Mouse (Mus musculus) heart, embryonic 14.5 days (tissue): ENCODE measurements at regions not wholly inside any gene's neighbourhood (a gene's known extent, or its start where the extent isn't known, plus 50 kb on each side); places are given as distances from the start of the nearest gene placed in this dataset.
"Not testable (repeated sequence)": the region's sequence is repeated elsewhere in the genome, so short reads cannot be mapped to it uniquely, and the experiment has no call there.

Experiments
- ATAC-seq: fragments of 200-750 bp; cut with Nextera tagmentation; 2 replicates; pipeline ENCODE4 v1.8.0; 2017; ENCODE audit warnings: low read depth, moderate TSS enrichment; ENCODE audit not compliant: insufficient number of reproducible peaks, insufficient read depth, low FRiP score
- H3K27ac ChIP-seq, 2 experiments: fragments of 200-500 bp in 1 of 2; fragments of 300-500 bp in 1 of 2; sonication (generic) in 1 of 2; replicated peaks in 1 of 2; 2 replicates each; pipeline ENCODE4 v1.5.1; 2012 to 2014; ENCODE audit warnings: low read depth in 2 of 2, low read length in 2 of 2, control low read depth in 1 of 2, mild to moderate bottlenecking in 1 of 2, mixed read lengths in 1 of 2; ENCODE audit not compliant: control insufficient read depth in 1 of 2, insufficient read depth in 1 of 2
- H3K27me3 ChIP-seq: fragments of 300-500 bp; sonication (generic); 2 replicates; pipeline ENCODE4 v1.6.1; 2014; ENCODE audit warnings: mild to moderate bottlenecking, low read length, control low read depth; ENCODE audit not compliant: control insufficient read depth, insufficient read depth
- H3K36me3 ChIP-seq: fragments of 300-500 bp; sonication (generic); 2 replicates; pipeline ENCODE4 v1.6.1; 2014; ENCODE audit warnings: mild to moderate bottlenecking, control low read depth, low read length, mixed read lengths; ENCODE audit not compliant: control insufficient read depth, insufficient read depth
- H3K4me1 ChIP-seq, 2 experiments: fragments of 200-500 bp in 1 of 2; fragments of 300-500 bp in 1 of 2; sonication (generic) in 1 of 2; 2 replicates each; pipeline ENCODE4 v1.6.1; 2012 to 2014; ENCODE audit warnings: low read length in 2 of 2, control low read depth in 1 of 2, mixed read lengths in 1 of 2; ENCODE audit not compliant: control insufficient read depth in 2 of 2, insufficient read depth in 2 of 2
- H3K4me2 ChIP-seq: fragments of 300-500 bp; sonication (generic); 2 replicates; pipeline ENCODE4 v1.6.1; 2014; ENCODE audit warnings: mild to moderate bottlenecking, low read length
- H3K4me3 ChIP-seq, 2 experiments: fragments of 200-500 bp in 1 of 2; fragments of 300-500 bp in 1 of 2; sonication (generic) in 1 of 2; 2 replicates each; pipeline ENCODE4 v1.5.1; 2012 to 2014; ENCODE audit warnings: low read length in 2 of 2, mild to moderate bottlenecking in 2 of 2, control low read depth in 1 of 2, low read depth in 1 of 2, moderate library complexity in 1 of 2; ENCODE audit not compliant: control insufficient read depth in 1 of 2, insufficient read depth in 1 of 2
- H3K9ac ChIP-seq: fragments of 300-500 bp; sonication (generic); 2 replicates; pipeline ENCODE4 v1.6.1; 2014; ENCODE audit warnings: mild to moderate bottlenecking, low read length
- H3K9me3 ChIP-seq: fragments of 300-500 bp; sonication (generic); 2 replicates; pipeline ENCODE4 v1.6.1; 2016; ENCODE audit warnings: low read length, control low read depth; ENCODE audit not compliant: control insufficient read depth
- WGBS: fragments of 180-500 bp; shearing (Covaris S2); extraction: QIAGEN DNeasy Blood & Tissue Kit; methylation state at CpG from one replicate; pipeline ENCODE4 v1.1.7; 2014; 5-methylcytosine and 5-hydroxymethylcytosine counted together

DNA sequence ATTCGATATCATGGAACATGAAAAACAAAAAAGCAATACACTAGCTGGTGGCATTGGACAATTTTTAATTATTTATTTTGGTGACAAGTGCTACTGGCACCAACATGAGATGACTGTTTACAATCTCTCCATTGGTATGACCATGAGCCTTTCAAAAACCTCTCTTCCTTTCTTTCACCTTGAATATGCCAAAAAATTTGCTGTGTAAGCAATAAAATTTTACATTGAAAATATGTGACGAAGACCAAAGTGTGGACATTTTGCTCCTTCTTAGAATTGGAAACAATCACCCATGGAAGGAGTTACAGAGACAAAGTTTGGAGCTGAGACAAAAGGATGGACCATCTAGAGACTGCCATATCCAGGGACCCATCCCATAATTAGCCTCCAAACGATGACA lies 83.4 kb upstream of the Gm49339 start:
- H3K4me2 ChIP-seq, H3K27me3 ChIP-seq, H3K4me3 ChIP-seq, H3K36me3 ChIP-seq, H3K9ac ChIP-seq, H3K27ac ChIP-seq, H3K9me3 ChIP-seq, H3K4me1 ChIP-seq, ATAC-seq: not testable (repeated sequence)
- 70% methylated on average over 3 of the region's 3 CpGs for WGBS

DNA sequence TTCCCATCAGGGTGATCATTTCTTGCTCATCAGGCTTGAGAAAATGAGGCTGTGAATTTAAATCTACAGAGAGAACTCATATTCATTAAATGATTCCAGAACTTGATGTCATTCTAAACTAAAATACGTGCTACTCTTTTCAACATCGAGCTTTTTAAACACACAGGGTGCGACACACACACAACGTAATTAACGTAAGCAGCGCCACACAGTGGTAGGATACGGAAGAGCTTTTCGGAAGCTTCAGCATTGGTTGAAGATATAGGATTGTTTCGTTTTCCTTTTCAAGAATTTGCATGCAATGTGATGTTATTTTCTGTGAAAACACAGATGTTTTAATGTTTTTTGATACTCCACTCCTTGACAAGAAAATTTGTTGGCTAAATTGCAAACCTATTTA lies 75.3 kb upstream of the Gm49339 start:
- no peak for ATAC-seq
- H3K27me3 ChIP-seq, result no peaks in the 10 kb centered on the region
- no peaks in the 10 kb centered on the region for H3K4me1 ChIP-seq
- no peak overlapping the region for H3K27ac ChIP-seq
- peak overlapping the region; percentile 39 for H3K4me2 ChIP-seq
- no peak overlapping the region for H3K4me3 ChIP-seq
- 6% methylated on average over 9 of the region's 9 CpGs for whole genome bisulfite sequencing
- H3K36me3 ChIP-seq, result no peaks in the 10 kb centered on the region
- H3K9ac ChIP-seq, result no peak overlapping the region
- H3K9me3 ChIP-seq, result no peaks in the 10 kb centered on the region

DNA sequence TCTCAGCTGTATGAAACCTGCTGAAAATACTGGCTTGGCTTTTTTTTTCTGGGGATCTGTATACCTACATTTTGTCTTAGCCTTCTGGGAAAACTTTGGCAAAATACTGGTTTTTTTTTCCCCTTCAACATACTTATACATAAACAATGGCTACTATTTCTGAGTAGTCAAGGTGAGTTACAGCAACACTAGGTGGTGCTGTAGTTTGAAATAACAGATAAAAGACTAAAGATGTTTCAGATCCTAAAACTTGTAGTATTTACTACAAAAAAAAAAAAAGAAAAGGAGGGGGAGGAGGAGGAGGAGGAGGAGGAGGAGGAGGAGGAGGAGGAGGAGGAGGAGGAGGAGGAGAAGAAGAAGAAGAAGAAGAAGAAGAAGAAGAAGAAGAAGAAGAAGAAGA lies 67.6 kb upstream of the Gm49339 start:
- no peak overlapping the region for H3K9ac ChIP-seq
- no peaks in the 10 kb centered on the region for H3K36me3 ChIP-seq
- ATAC-seq, result no peak
- no peak overlapping the region for H3K4me2 ChIP-seq
- H3K27me3 ChIP-seq, result no peaks in the 10 kb centered on the region
- H3K4me1 ChIP-seq, result no peaks in the 10 kb centered on the region
- H3K27ac ChIP-seq, result no peak overlapping the region
- no peaks in the 10 kb centered on the region for H3K9me3 ChIP-seq
- no peak overlapping the region for H3K4me3 ChIP-seq

DNA sequence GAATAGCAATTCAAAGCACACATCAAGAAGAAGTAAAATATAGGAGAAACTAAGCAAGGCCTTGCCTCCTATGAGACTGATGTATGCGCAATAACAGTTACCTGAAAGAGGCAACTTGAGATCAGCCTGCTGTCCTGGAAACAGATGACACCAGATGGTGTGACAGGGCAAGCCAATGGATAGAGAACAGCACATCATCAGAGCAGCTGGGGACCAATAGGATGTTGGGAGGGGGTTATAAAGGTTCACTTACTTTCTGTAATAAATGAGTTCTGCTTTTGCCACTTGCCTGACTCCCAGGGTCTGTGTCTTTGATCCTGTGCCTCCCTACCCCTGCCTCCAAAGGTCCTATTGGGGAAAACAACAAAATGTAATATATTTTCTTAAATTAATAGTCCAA lies 65.9 kb upstream of the Gm49339 start:
- Histone ChIP-seq H3K27me3 (no peaks in the 10 kb centered on the region), H3K9me3 (no peaks in the 10 kb centered on the region), H3K36me3 (no peaks in the 10 kb centered on the region), H3K4me1 (no peaks in the 10 kb centered on the region), H3K4me3 (no peak overlapping the region), H3K9ac (no peak overlapping the region), H3K27ac (no peak overlapping the region), H3K4me2 (no peak overlapping the region)
- WGBS, result 83% methylated on average over 1 of the region's 1 CpGs
- no peak for ATAC-seq

DNA sequence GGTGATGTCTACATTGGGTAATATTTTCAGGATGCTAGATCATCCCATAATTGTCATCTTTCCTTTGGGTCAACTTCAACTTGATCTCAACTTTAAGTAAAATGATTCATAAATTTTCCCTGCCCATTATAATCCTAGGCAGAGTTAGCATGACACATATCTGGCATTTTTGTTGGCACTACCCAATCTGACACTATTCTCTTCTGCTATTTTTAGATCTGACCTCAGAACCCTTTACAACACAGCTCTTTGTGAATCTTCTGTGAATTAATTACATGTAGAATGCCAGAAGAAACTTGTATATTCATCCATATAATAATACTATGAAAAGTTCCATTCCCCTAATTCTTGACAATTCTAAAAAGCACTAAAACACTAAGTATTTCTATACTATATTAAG lies 63.7 kb upstream of the Gm49339 start:
- H3K4me1 ChIP-seq, result no peaks in the 10 kb centered on the region

DNA sequence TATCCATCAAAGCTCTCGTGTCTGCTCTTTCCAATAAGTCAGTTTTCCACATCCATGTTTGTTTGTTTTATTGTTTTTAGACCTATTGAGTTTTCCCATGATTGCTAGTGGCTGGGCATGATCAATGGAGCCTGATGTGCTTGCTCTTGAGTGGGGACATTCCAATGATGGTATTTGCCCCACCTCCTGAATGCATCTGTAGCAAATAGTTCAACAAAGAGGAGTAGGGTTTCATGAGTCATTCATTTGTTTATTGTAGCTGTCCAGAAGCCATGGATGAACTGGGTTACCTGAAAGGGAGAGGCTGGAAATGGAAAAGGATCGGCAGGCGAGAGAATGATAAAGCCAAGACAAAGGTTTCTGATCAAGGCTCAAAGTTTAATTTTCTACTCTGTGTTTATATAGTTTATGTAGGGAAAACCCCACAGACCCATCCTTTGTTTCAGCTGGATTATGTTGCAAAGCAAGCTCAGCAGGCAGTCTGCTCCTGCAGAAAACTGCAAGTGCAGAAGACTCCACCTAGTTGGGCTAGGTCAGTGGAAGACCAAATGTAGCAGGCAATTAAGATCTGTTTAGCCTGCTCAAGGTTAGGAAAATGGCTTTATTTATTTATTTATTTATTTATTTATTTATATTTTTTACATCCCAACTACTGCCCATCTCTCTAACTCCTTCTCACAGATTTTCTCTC lies 63.0 kb upstream of the Gm49339 start:
- H3K4me3 ChIP-seq, result no peak overlapping the region
- ATAC-seq, result no peak
- H3K9ac ChIP-seq, result no peak overlapping the region
- H3K27me3 ChIP-seq, result no peaks in the 10 kb centered on the region
- no peak overlapping the region for H3K4me2 ChIP-seq
- H3K9me3 ChIP-seq, result no peaks in the 10 kb centered on the region
- 86% methylated on average over 3 of the region's 3 CpGs for WGBS
- H3K27ac ChIP-seq, result no peak overlapping the region
- H3K36me3 ChIP-seq, result no peaks in the 10 kb centered on the region
- H3K4me1 ChIP-seq, result no peaks in the 10 kb centered on the region

More for the DNA sequence above, 63.7 kb upstream of the Gm49339 start:
- no peak overlapping the region for H3K27ac ChIP-seq
- no peak overlapping the region for H3K4me3 ChIP-seq
- no peaks in the 10 kb centered on the region for H3K27me3 ChIP-seq
- H3K36me3 ChIP-seq, result no peaks in the 10 kb centered on the region
- no peaks in the 10 kb centered on the region for H3K9me3 ChIP-seq
- no peak overlapping the region for H3K9ac ChIP-seq
- ATAC-seq, result no peak
- no peak overlapping the region for H3K4me2 ChIP-seq

DNA sequence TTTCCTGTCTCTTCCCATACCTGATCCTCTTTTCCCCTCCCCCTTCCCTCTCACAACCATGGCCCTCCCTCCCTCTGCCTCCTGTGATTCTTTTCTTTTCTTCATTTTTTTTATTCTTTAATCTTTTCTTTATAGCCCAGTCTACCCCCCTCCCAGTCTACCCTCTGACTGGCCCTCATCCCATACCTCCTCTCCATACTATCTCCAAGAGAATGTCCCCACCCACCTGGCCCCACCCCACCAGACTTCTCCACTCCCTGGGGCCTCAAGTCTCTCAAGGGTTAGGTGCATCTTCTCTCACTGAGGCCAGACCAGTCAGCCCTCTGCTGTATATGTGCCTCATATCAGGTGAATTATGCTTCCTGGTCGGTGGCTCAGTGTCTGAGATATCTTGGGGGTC lies 61.9 kb upstream of the Gm49339 start:
- Histone ChIP-seq H3K9me3 (no peaks in the 10 kb centered on the region), H3K27me3 (no peaks in the 10 kb centered on the region), H3K9ac (no peak overlapping the region), H3K27ac (no peak overlapping the region), H3K36me3 (no peaks in the 10 kb centered on the region), H3K4me1 (no peaks in the 10 kb centered on the region), H3K4me3 (no peak overlapping the region), H3K4me2 (no peak overlapping the region)
- WGBS, result 74% methylated on average over 1 of the region's 1 CpGs
- no peak for ATAC-seq

DNA sequence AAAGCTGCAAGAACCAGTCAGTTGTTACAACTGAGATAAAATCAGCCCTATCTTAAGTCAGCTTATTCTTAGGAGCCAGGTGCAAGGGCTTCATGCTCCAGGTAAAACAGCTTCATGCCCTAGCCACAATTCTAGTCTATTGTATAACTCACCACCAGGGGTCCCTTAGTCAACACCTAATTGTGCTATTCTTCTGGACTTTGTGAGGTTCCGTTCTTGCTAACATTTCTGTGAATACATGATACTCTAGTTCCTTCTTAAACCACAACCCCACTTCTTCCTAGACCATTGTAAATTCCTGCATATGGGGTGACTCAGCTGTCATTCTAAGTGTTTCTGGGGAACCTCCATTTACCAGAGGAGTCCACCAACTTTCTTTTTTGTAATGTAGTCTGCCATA lies 57.9 kb upstream of the Gm49339 start:
- H3K36me3 ChIP-seq, result no peaks in the 10 kb centered on the region
- no peak overlapping the region for H3K9ac ChIP-seq
- no peaks in the 10 kb centered on the region for H3K27me3 ChIP-seq
- H3K9me3 ChIP-seq, result no peaks in the 10 kb centered on the region
- no peak for ATAC-seq
- WGBS, result 80% methylated on average over 1 of the region's 1 CpGs
- H3K4me3 ChIP-seq, result no peak overlapping the region
- H3K4me1 ChIP-seq, result no peaks in the 10 kb centered on the region
- H3K4me2 ChIP-seq, result no peak overlapping the region
- H3K27ac ChIP-seq, result no peak overlapping the region
